Mouse (Mus musculus) ES-Bruce4 (cell line): ENCODE results near the gene Tgm2.

Experiments
- CTCF ChIP-seq: IDR thresholded peaks from one replicate; pipeline ENCODE4 v1.8.1; 2011; ENCODE audit warnings: low read depth, low read length
- EP300 ChIP-seq: IDR thresholded peaks from 2 replicates; pipeline ENCODE4 v1.6.1; 2011; ENCODE audit warnings: low read depth, low read length; ENCODE audit not compliant: insufficient read depth
- POLR2A ChIP-seq: IDR thresholded peaks from one replicate; pipeline ENCODE4 v1.8.1; 2011; ENCODE audit warnings: low read length; ENCODE audit not compliant: insufficient read depth

DNA sequence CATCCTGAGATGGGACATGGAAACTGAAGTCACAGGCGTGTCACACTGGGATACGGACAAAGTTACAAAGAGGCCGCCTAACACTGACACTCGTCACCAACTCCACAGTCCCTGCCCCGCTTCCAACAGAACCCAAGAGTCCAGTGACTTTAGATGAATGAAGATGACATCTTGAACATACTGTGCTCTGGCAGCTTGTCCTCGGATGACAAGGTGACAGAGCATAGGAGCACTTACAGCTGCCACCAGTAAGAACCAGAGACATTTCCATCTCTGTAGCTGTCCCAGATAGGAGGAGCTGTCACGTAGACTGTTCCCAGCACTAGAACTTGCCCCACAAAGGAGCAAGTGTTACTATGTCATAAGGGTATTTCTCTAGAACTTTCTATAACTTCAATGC, 18.4 kb downstream of the Tgm2 start:
- TF ChIP-seq POLR2A (no peak), CTCF (no peak), EP300 (no peak)
